Mouse (Mus musculus) heart, embryonic 16.5 days (tissue): ENCODE data around the gene Tdgf1. TPM values are rescaled to one million over a fixed set of nuclear protein-coding genes. Genes with fewer than 3 reads are reported as not detected.

Source experiments
- ATAC-seq: fragments of 200-750 bp; cut with Nextera tagmentation; replicated peaks from 2 replicates; pipeline ENCODE4 v1.8.0; 2017; ENCODE audit warnings: moderate number of reproducible peaks; ENCODE audit not compliant: insufficient read depth, low FRiP score; ENCODE audit errors: extremely low read depth
- H3K27ac ChIP-seq: fragments of 300-500 bp; sonication (generic); 2 replicates; pipeline ENCODE4 v1.5.1; 2014; ENCODE audit warnings: mild to moderate bottlenecking, low read length, control low read depth, moderate library complexity
- H3K27me3 ChIP-seq: fragments of 300-500 bp; sonication (generic); 2 replicates; pipeline ENCODE4 v1.6.1; 2014; ENCODE audit warnings: low read length, mixed read lengths; ENCODE audit not compliant: control insufficient read depth, insufficient read depth
- H3K36me3 ChIP-seq: fragments of 300-500 bp; sonication (generic); 2 replicates; pipeline ENCODE4 v1.6.1; 2014; ENCODE audit not compliant: control insufficient read depth, insufficient read depth
- H3K4me1 ChIP-seq: fragments of 300-500 bp; sonication (generic); 2 replicates; pipeline ENCODE4 v1.6.1; 2014; ENCODE audit warnings: low read length, mixed read lengths; ENCODE audit not compliant: control insufficient read depth, insufficient read depth
- H3K4me2 ChIP-seq: fragments of 300-500 bp; sonication (generic); 2 replicates; pipeline ENCODE4 v1.6.1; 2014; ENCODE audit warnings: low read depth, mild to moderate bottlenecking, control low read depth, low read length
- H3K4me3 ChIP-seq: fragments of 300-500 bp; sonication (generic); 2 replicates; pipeline ENCODE4 v1.5.1; 2014; ENCODE audit warnings: mild to moderate bottlenecking, control low read depth, low read length
- H3K9ac ChIP-seq: fragments of 300-500 bp; sonication (generic); 2 replicates; pipeline ENCODE4 v1.6.1; 2014; ENCODE audit warnings: low read length, control low read depth
- H3K9me3 ChIP-seq: fragments of 300-500 bp; sonication (generic); replicated peaks from 2 replicates; pipeline ENCODE4 v1.6.1; 2016; ENCODE audit warnings: low read length; ENCODE audit not compliant: control insufficient read depth
- WGBS: fragments of 180-500 bp; shearing (Covaris S2); extraction: QIAGEN DNeasy Blood & Tissue Kit; methylation state at CpG from one replicate; pipeline ENCODE4 v1.1.7; 2014; 5-methylcytosine and 5-hydroxymethylcytosine counted together
- polyA plus RNA-seq: library from polyadenylated mRNA; unstranded; fragments of >200 nt; fragmentation: Nextera tagmentation; extraction: Ambion mirVana; gene quantifications from 2 replicates; pipeline ENCODE4 v1.2.1, GENCODE M21; 2015

Tdgf1 gene
- polyA plus RNA-seq, 1 experiment from 2014 or later: not detected

GRCm38 (mm10) chr9:110959669-110960068 lies 13.7 kb upstream of the Tdgf1 start:
- Histone ChIP-seq H3K4me1 (peaks cover 6% of the 10 kb centered on the region), H3K4me3 (no peak overlapping the region), H3K9ac (no peak overlapping the region), H3K9me3 (no peaks in the 10 kb centered on the region), H3K27me3 (no peaks in the 10 kb centered on the region), H3K27ac (no peak overlapping the region), H3K4me2 (no peak overlapping the region), H3K36me3 (peaks cover 2% of the 10 kb centered on the region; the same call in 1 of the 2 replicates)
- whole genome bisulfite sequencing: 76% methylated on average over 5 of the region's 5 CpGs
- ATAC-seq: no peak

DNA sequence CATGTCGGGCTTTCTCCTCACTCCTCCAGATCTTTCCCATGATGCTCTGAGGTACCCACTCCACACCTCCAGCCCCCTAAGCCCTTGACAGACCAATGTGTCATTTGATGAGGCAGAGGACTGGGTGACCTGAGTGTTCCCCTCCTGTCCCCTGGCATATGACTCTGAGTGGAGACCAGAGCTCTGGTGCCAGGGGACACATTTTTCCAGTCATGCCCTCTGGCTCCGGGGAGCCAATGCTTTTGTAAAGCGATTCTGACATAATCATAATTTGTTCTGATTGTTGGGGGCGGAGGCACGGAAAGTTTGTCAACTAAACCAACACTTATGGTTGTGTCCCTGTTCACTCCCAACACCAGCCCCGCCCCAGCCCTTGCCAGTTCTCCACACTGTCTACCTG lies 10.0 kb upstream of the Tdgf1 start:
- no peak overlapping the region for H3K4me2 ChIP-seq
- no peak overlapping the region for H3K4me3 ChIP-seq
- no peak for ATAC-seq
- H3K27me3 ChIP-seq: no peaks in the 10 kb centered on the region
- H3K9ac ChIP-seq: no peak overlapping the region
- no peaks in the 10 kb centered on the region for H3K9me3 ChIP-seq
- no peaks in the 10 kb centered on the region for H3K36me3 ChIP-seq
- peaks cover 12% of the 10 kb centered on the region for H3K4me1 ChIP-seq
- H3K27ac ChIP-seq: no peak overlapping the region
- WGBS: 78% methylated on average over 6 of the region's 6 CpGs

DNA sequence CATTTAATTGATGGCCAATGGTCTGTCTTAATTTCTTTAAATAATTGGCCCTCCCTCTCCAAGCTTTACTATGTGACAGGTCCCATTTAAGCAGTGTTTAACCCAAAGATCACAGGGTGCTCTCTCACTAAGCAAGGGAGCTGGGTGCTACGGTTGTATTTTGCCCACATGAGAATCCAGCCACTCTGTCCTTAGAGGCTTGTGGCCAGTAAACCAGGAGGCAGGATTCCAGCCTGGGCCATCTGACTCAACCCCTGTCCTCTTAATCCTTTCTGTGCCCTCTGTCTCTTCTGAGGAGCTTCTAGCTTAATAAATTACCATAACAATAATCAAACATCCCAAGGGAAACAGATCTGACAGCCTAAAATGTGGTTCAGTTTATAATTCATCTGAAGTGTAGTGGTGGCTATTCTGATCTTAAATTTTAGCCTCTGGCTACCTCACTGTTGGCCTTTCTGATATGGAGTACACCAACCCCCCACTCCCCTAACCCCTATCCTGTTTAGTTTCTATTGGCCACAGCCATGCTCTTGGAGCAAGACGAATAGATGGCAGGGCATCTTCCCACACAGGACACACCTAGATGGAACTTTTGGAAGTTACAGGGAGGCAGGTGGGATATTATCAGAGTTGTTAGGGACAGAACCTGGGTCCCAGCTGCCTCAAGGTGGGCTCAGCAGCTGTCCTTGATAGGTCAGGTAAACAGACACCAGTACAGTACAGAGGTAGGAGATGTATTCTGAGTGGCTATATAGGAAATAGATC lies 8.9 kb upstream of the Tdgf1 start:
- H3K27ac ChIP-seq: no peak overlapping the region
- no peak for ATAC-seq
- peaks cover 12% of the 10 kb centered on the region for H3K4me1 ChIP-seq
- 44% methylated on average over 2 of the region's 2 CpGs for WGBS
- peak overlapping the region; percentile 88 for H3K4me2 ChIP-seq
- peak overlapping the region; percentile 65 for H3K4me3 ChIP-seq
- no peaks in the 10 kb centered on the region for H3K36me3 ChIP-seq
- no peak overlapping the region for H3K9ac ChIP-seq
- no peaks in the 10 kb centered on the region for H3K9me3 ChIP-seq
- H3K27me3 ChIP-seq: no peaks in the 10 kb centered on the region

DNA sequence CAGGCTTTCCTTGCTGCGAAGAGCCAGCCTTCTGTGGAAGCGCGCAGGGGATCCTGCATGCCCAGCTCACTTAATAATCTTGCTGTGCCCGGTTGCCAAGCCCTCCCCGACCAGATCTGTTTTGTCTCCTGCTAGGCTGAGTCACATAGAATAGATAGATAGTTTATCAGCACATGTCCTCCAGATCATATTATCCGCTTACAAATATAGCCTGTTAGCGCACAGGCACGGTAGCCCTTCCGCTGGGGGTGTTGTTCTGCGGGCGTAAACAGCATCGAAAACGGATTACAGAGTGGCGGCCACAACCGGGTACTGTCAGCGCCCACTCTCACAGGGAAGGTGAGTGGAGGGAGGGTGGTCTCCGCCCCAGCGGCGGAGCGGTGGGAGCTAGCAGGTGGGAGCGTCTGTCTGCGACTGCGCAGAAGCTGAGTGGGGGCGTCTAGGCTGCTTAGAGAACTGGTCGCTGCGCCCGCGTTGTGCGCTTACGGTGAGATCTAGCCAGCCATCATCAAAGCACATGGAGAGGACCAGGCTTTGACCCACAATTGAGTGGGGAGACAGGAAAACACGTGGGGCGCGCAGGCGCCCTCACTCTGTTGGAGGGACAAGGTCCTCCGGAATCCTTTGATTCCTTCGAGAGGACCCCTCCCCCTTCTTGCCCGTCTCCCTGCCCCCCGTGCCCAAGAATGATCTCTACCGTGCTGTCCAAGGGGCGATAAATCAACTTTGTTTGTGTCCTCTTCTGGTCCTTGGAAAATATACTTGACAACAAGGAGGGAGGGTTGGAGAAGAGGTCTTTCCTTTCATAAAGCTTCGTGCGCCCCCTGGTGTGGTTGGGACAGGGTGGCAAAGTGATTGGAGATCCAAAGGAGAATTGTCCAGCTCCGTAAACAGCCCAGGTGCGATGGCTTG lies 7.8 kb upstream of the Tdgf1 start:
- Histone ChIP-seq H3K9ac (peak overlapping the region; percentile 75), H3K27me3 (no peaks in the 10 kb centered on the region), H3K27ac (peak overlapping the region; percentile 87), H3K4me2 (peak overlapping the region; percentile 88), H3K4me1 (peaks cover 17% of the 10 kb centered on the region), H3K9me3 (no peaks in the 10 kb centered on the region), H3K4me3 (peak overlapping the region; percentile 65), H3K36me3 (no peaks in the 10 kb centered on the region)
- under 1% methylated on average over 44 of the region's 44 CpGs for WGBS
- peak; percentile 80 for ATAC-seq

DNA sequence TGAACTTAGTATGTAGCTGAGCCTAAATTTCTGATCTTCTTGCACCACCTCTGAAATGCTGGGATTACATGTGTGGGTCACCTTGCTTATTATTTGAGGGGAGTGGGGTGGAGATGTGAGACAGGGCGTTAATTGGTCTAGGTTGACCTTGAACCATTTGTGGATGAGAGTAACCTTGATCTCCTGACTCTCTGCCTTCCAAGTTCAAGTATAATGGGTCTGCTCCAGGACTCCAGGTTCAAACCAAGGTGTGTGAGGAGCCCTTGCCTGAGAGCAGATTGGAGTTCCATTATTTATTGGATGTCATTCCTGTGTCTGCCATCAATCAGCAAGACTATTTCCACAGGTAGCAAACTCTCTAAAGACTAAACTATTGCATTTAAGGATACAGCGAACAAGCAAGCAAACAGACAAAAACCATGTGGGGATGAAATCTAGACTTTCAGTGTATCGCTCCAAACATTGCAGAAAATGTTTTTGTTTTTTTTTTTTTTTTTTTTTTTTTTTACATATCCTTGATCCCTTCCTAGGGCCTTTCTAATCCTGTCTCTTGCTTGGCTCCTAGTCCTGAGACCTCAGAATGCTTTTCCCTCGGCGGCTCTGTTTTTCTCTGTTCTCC lies 7.1 kb upstream of the Tdgf1 start:
- Histone ChIP-seq H3K9ac (peak overlapping the region; percentile 75), H3K27me3 (no peaks in the 10 kb centered on the region), H3K9me3 (no peaks in the 10 kb centered on the region), H3K36me3 (no peaks in the 10 kb centered on the region), H3K4me3 (peak overlapping the region; percentile 65), H3K4me1 (peaks cover 18% of the 10 kb centered on the region), H3K4me2 (peak overlapping the region; percentile 88), H3K27ac (peak overlapping the region; percentile 87)
- ATAC-seq: no peak
- WGBS: 45% methylated on average over 5 of the region's 5 CpGs

DNA sequence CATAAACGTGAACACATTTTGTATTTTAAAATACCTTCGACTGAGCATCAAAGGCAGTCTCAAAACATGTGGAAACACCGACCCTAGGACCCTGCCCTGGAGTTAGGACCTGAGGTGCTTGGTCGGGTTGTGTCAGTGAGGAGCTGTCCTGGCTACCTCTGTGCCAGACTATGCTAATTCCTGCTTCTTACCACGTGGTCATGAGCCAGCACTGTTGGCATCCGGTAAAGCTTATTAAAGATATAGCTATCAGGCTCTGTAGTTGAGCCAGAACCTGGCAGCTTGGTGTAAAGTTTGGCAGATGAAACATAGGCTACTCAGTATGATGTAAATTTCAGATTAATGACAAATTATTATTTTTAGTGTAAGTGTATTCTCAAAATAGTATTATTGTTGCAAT lies 6.4 kb upstream of the Tdgf1 start:
- Histone ChIP-seq H3K9ac (no peak overlapping the region), H3K27me3 (no peaks in the 10 kb centered on the region), H3K4me1 (peaks cover 18% of the 10 kb centered on the region), H3K4me2 (no peak overlapping the region), H3K4me3 (no peak overlapping the region), H3K36me3 (no peaks in the 10 kb centered on the region), H3K27ac (peak overlapping the region; percentile 87), H3K9me3 (no peaks in the 10 kb centered on the region)
- peak; percentile 61; the same call in 1 of the 2 replicates for ATAC-seq
- WGBS: 39% methylated on average over 6 of the region's 6 CpGs

DNA sequence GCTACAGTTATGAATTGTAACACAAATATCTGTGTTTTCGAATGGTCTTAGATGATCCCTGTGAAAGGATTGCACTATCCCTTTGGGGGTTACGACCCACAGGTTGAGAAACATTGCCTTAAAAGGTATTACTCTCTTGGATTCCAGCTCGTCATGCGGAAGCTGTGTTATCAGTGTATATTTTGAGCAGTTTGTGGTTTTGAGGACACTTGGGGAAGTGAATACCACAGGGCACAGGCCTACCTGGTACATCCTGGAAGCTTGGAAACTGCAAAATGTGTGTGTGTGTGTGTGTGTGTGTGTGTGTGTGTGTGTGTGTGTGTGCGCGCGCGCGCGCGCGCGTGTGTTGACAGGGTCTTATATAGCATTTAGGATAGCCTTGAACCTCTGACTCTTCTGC lies 5.9 kb upstream of the Tdgf1 start:
- no peak for ATAC-seq
- H3K36me3 ChIP-seq: no peaks in the 10 kb centered on the region
- no peak overlapping the region for H3K4me2 ChIP-seq
- 80% methylated on average over 13 of the region's 13 CpGs for WGBS
- peak overlapping the region; percentile 50; the same call in 1 of the 2 replicates for H3K27ac ChIP-seq
- no peak overlapping the region for H3K9ac ChIP-seq
- no peaks in the 10 kb centered on the region for H3K27me3 ChIP-seq
- peaks cover 18% of the 10 kb centered on the region for H3K4me1 ChIP-seq
- H3K4me3 ChIP-seq: no peak overlapping the region
- H3K9me3 ChIP-seq: no peaks in the 10 kb centered on the region

DNA sequence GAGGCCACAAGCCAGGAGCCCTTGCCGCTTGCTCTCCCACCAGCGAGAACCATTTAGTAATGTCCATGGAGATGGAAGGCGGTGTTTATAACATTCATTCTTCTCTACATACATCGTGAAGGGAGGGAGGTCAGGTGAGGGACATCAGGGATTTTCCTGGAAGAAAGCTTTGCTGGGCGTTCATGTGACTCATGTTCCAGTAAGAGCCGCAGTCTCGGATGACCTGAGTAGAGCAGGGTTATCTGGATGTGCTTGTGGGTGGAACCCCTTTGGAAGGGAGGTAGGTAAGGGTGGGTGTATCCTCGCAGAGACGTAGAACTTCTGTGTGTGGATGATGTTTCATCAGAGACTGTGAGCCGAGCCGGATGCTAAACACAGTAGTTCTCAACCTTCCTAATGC lies 5.4 kb upstream of the Tdgf1 start, which contains the start of gene Lrrc2:
Gene Lrrc2 (plus strand): TSS at position 149 of the 400 bp plus-strand sequence.
- 60% methylated on average over 11 of the region's 11 CpGs for WGBS
- H3K27me3 ChIP-seq: 0 out of 2 replicates have a peak, but pooled peaks cover 3% of the 10 kb centered on the region
- no peak for ATAC-seq

More for the DNA sequence above, 5.4 kb upstream of the Tdgf1 start, which contains the start of gene Lrrc2:
- H3K4me1 ChIP-seq: peaks cover 18% of the 10 kb centered on the region
- H3K9me3 ChIP-seq: no peaks in the 10 kb centered on the region
- H3K4me2 ChIP-seq: no peak within 1 kb of the TSS
- H3K4me3 ChIP-seq: no peak within 1 kb of the TSS
- H3K27ac ChIP-seq: peak within 1 kb of the TSS; percentile 50; the same call in 1 of the 2 replicates
- H3K36me3 ChIP-seq: no peaks in the 10 kb centered on the region
- no peak within 1 kb of the TSS for H3K9ac ChIP-seq
